Mouse (Mus musculus) gastrocnemius, adult 18-20 months (tissue): Measurements from ENCODE around the gene 4921524J17Rik. TPM values are rescaled to one million over a fixed set of nuclear protein-coding genes. Genes with fewer than 3 reads are reported as not detected.

Source experiments
- DNase-seq: peaks from one replicate; pipeline ENCODE4 v3.0.0; 2021; ENCODE audit warnings: low spot score
- total RNA-seq, 2 experiments: library from RNA; stranded (reverse); gene quantifications; 2 replicates each; pipeline ENCODE4 v1.2.3; 2021

Gene 4921524J17Rik
- total RNA-seq, 2 experiments from 2014 or later: 11.1 to 13.7 TPM

DNA sequence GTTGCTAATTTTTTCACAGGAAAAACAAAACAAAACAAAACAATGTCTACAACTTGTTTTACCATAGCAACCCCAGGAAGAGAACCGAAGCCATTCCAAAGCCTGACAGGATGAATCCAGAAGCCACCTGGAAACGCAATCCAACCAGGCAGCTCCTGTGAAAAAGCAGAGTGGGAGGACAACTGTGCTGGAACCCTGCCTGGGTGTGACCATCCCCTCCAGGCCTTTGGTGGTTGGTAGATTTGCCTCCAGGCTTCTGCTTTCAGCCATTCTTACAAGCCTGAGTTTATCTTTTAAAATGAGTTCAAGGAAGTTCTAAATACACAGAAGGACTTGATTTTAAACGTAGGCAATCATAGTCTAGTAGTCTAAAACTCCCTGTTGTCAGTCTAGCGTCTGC lies 50.7 kb downstream of the 4921524J17Rik start:
- no peak for DNase-seq

- peak; percentile 7 for DNase-seq
These were observed 51.8 kb downstream of the 4921524J17Rik start for GRCm38 (mm10) chr8:85380824-85381209.

GRCm38 (mm10) chr8:85380123-85380823 lies 52.4 kb downstream of the 4921524J17Rik start:
- DNase-seq: no peak

DNA sequence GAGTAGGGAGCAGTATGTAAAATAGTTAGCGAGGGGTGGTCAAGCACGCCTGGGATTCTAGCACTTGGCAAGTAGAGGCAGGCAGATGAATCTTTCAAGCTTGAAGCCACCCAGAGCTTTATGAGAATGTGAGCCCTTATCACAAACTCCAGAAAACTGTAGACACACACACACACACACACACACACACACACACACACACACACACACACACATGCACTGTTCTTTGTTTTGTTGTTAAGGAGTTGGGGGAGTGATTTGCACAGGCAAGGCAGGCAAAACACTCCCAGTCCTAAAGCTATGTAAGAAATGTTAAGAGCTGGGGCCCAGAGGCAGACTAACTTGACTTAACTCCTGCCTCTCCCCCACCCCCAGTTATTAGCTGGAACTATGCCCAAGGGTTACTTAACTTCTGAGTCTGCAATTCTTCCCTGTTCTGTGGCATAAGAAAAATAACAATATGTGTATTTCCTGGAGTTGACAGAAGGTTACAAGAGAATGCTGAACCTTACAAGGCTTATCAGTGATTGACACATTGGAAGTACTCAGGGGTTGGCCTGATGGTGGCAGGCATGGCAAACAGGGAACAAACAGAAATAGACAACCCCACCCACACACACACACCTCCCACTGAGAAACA lies 53.4 kb downstream of the 4921524J17Rik start:
- DNase-seq: no peak

- no peak for DNase-seq
These were observed 56.1 kb downstream of the 4921524J17Rik start for GRCm38 (mm10) chr8:85376516-85376915.

- no peak for DNase-seq
These were observed 58.3 kb downstream of the 4921524J17Rik start for GRCm38 (mm10) chr8:85374286-85374685.

- no peak for DNase-seq
These were observed 59.1 kb downstream of the 4921524J17Rik start for GRCm38 (mm10) chr8:85373435-85374039.

GRCm38 (mm10) chr8:85372465-85372839 lies 60.2 kb downstream of the 4921524J17Rik start:
- DNase-seq: no peak

DNA sequence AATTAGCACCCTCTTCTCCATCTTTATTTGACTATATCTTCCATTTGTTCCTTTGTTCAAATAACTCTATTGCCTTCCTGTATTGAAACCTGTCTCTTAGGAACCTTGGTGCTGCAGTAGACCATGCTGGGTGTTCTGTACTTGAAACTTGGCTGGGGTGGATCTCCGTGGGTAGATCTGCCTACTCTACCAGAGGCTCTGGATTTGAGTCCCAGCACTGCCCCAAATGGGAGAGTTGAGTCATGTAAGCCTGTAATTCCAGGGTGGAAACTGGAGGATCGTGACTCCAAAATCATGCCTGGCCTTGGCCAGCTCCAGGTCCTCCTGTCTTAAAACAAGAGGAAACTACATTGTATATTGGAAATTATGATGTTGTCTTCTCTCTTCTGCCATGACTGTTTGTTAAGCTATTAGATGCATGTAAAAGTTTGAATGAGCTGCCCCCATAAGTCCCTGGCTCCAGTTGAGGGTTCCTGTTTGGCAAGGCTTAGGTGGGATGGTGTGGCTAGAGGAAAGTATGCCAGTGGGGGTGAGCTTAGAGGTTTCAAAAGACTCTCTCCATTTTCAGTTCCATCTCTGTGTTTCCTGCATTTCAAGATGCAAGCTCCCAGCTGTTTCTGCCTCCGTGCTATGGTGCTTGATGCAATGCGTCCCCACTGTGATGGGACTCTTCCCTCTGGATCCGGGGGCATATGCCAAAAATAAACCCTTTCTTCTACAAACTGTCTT lies 60.7 kb downstream of the 4921524J17Rik start:
- DNase-seq: no peak

DNA sequence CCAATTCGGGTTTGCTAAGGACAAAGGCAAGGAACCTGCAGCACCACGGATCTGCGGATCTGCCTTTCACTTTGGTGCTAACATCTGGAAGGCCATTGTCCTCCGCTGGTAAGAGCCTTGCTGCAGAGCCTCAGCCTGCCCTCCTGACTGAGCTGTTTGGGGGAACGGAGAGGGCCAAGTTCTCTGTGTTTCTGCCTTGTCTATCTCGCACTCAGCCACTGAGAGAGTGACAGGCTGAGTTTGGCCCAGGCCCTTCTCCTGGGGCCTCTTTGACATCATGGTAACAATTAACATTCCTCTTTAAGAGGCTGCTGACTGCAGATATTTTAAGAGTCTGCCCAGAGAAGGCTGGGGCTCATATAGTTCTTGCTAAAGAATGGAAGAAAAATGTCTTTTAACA lies 67.5 kb downstream of the 4921524J17Rik start:
- DNase-seq: no peak

GRCm38 (mm10) chr8:85364628-85365027 lies 68.0 kb downstream of the 4921524J17Rik start:
- DNase-seq: no peak

DNA sequence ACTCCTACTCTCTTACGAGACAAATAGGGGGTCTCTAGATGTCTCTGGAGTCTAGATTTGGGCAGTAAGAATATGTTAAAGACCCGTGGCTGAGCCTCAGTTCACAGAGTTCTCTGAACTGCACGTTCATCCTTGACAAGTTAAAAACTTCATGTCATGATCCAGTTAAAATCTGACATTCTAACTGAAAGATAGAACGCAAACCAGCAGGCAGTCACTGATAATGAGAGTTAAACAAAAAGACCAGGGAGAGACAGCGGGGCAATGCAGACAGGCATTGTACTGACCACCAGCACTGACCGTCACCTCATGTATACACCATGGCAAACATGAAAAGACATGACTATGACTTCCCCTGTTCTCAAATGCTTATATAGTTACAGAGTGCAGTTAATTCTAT lies 69.2 kb downstream of the 4921524J17Rik start:
- no peak for DNase-seq

- DNase-seq: no peak
These were observed 70.4 kb downstream of the 4921524J17Rik start for GRCm38 (mm10) chr8:85362211-85362610.

Other genes with a start within 250 kb of the 4921524J17Rik start
- gene Olfr371, start 206.8 kb downstream of the 4921524J17Rik start, total RNA-seq: not detected
- 1 to 10 TPM; 3.4 to 3.8 TPM for gene Orc6, start 133.2 kb downstream of the 4921524J17Rik start, total RNA-seq
- 10 to 100 TPM; 51.5 to 53.6 TPM for gene Vps35, start 133.0 kb downstream of the 4921524J17Rik start, total RNA-seq
- gene Mylk3, start 46.5 kb downstream of the 4921524J17Rik start, total RNA-seq: 1 to 10 TPM in 1 of 2 experiments, under 1 TPM in 1; 0.57 to 1.4 TPM
- gene Gpt2, start 59.7 kb upstream of the 4921524J17Rik start, total RNA-seq: 100 to 1,000 TPM; 180 to 289 TPM
- 100 to 1,000 TPM; 217 to 233 TPM for gene Dnaja2, start 122.5 kb upstream of the 4921524J17Rik start, total RNA-seq